Mouse (Mus musculus) right cerebral cortex, postnatal 36 days (tissue): ENCODE measurements at regions not wholly inside any gene's neighbourhood (a gene's known extent, or its start where the extent isn't known, plus 50 kb on each side); places are given as distances from the start of the nearest gene placed in this dataset.

ENCODE experiments used
- DNase-seq, 2 experiments: peaks; one replicate each; pipeline ENCODE4 v3.0.0; 2022; ENCODE audit warnings: low spot score in 2 of 2, mixed read lengths in 1 of 2

- DNase-seq, result no peak
These were observed 304.0 kb downstream of the Inhba start for GRCm38 (mm10) chr13:16315689-16316088.

- DNase-seq, result no peak
These were observed 304.9 kb downstream of the Inhba start for GRCm38 (mm10) chr13:16316581-16316980.

- no peak for DNase-seq
These were observed 305.8 kb downstream of the Inhba start for GRCm38 (mm10) chr13:16317412-16317811.

- DNase-seq, result no peak
These were observed 308.7 kb downstream of the Inhba start for GRCm38 (mm10) chr13:16320392-16320791.

- DNase-seq, result no peak
These were observed 314.0 kb downstream of the Inhba start for GRCm38 (mm10) chr13:16325661-16326060.

GRCm38 (mm10) chr13:16341727-16342126, 330.1 kb downstream of the Inhba start:
- DNase-seq, result no peak

- no peak for DNase-seq
These were observed 330.5 kb downstream of the Inhba start for GRCm38 (mm10) chr13:16342171-16342570.

GRCm38 (mm10) chr13:16343280-16343945, 331.8 kb downstream of the Inhba start:
- DNase-seq, result no peak

- no peak for DNase-seq
These were observed 337.7 kb downstream of the Inhba start for GRCm38 (mm10) chr13:16349353-16349752.

GRCm38 (mm10) chr13:16350061-16350460, 338.4 kb downstream of the Inhba start:
- DNase-seq, result no peak

- peak in 1 of 2 experiments; percentile 17 for DNase-seq
These were observed 343.7 kb downstream of the Inhba start for GRCm38 (mm10) chr13:16355316-16355715.

- no peak for DNase-seq
These were observed 367.8 kb downstream of the Inhba start for GRCm38 (mm10) chr13:16379492-16379891.

GRCm38 (mm10) chr13:16379949-16380348, 368.3 kb downstream of the Inhba start:
- DNase-seq, result no peak

- no peak for DNase-seq
These were observed 371.4 kb downstream of the Inhba start for GRCm38 (mm10) chr13:16382936-16383511.

GRCm38 (mm10) chr13:16416356-16417019, 404.8 kb downstream of the Inhba start:
- DNase-seq, result no peak

- no peak for DNase-seq
These were observed 412.5 kb downstream of the Inhba start for GRCm38 (mm10) chr13:16424147-16424546.

GRCm38 (mm10) chr13:16435436-16435835, 423.8 kb downstream of the Inhba start:
- DNase-seq, result no peak

- DNase-seq, result no peak
These were observed 441.6 kb downstream of the Inhba start for GRCm38 (mm10) chr13:16453234-16453633.

GRCm38 (mm10) chr13:16459743-16460142, 448.1 kb downstream of the Inhba start:
- no peak for DNase-seq

- no peak for DNase-seq
These were observed 450.0 kb downstream of the Inhba start for GRCm38 (mm10) chr13:16461681-16462080.

GRCm38 (mm10) chr13:16464823-16465222, 453.2 kb downstream of the Inhba start:
- DNase-seq, result no peak

- no peak for DNase-seq
These were observed 453.7 kb downstream of the Inhba start for GRCm38 (mm10) chr13:16465317-16465716.

GRCm38 (mm10) chr13:16465812-16466211, 454.2 kb downstream of the Inhba start:
- DNase-seq, result no peak
